ENCODE assay signal across 14 mouse cellular contexts in the genomic region with DNA sequence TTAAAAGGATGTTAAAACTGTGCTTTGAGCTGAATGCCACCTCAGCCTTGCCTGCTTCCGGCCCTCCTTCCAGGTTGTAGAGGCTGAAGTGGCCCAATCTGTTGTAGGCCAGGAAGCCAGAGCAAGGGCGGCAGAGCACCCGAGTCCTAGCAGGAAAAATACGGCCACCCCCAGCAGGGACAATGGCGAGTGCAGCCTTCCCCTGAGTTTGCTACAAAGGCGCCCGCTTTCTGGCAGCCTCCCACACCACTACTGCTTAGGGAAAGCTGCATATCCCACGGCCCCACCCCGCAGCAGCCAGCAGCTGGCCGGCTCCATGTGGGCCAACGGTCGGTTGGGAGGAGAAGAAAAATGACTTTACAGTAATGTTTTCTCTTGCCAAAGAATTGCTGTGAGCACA.
DNase-seq lines count a peak whose midpoint lies in the region; TF ChIP-seq lines count a peak whose summit lies in the region.
"Had no signal": no experiment of that assay in that cellular context is flagged by ENCODE, and none has a peak within 500 bp of the region (broad histone marks: within the 10 kb centered on the region; RNA-seq: fewer than 3 reads in every experiment).

No protein-coding gene starts in this region.

- H3K27me3 ChIP-seq in kidney, adult 2 months (replicated peaks; ENCODE audit: control insufficient read depth, insufficient read depth, low read length) = no peaks in the 10 kb centered on the region
- H3K27me3 ChIP-seq: heart, embryonic 15.5 days; limb, embryonic 13.5 days had no signal

- H3K36me3 ChIP-seq in kidney, adult 2 months (ENCODE audit: control insufficient read depth, insufficient read depth, low read length) = no peaks in the 10 kb centered on the region
- H3K36me3 ChIP-seq: heart, embryonic 15.5 days; limb, embryonic 13.5 days had no signal

- no peaks in the 10 kb centered on the region for H3K4me1 ChIP-seq in kidney, adult 2 months (ENCODE audit: control insufficient read depth, insufficient read depth, low read length)
- H3K4me1 ChIP-seq: heart, embryonic 15.5 days; limb, embryonic 13.5 days had no signal

- H3K4me3 ChIP-seq in kidney, adult 2 months (ENCODE audit: insufficient read depth, low read depth, low read length) = no peak overlapping the region
- H3K4me3 ChIP-seq: heart, embryonic 15.5 days; limb, embryonic 13.5 days had no signal

- no peak for TF ChIP-seq CTCF in kidney, adult 2 months (conservative IDR thresholded peaks at IDR 0.05; ENCODE audit: insufficient read depth, insufficient read length, low read depth, low read length)

- no peak overlapping the region for H3K27ac ChIP-seq in kidney, adult 2 months (ENCODE audit: insufficient read depth, low read depth, low read length)
- H3K27ac ChIP-seq: heart, embryonic 15.5 days; limb, embryonic 13.5 days; macrophage had no signal

- no peak for TF ChIP-seq POLR2A in kidney, adult 2 months (IDR thresholded peaks at IDR 0.05; ENCODE audit: low read depth, low read length)

- DNase-seq in cerebellum, postnatal 10 days = peak; percentile 1 to 11
- no peak for DNase-seq in cerebellum, adult 11 months
- peak; percentile 6 for DNase-seq in kidney, postnatal 10 days
- DNase-seq in kidney, adult 2 months = no peak
- DNase-seq in retina, postnatal 1 day = peak; percentile 39
- DNase-seq in retina, embryonic 14.5 days (ENCODE audit: low spot score) = no peak
- peak; percentile 2 for DNase-seq in lung, postnatal 36 days
- no peak for DNase-seq in layer of hippocampus, adult 18-20 months (ENCODE audit: low spot score in 2 of 2)
- DNase-seq: kidney, postnatal 14 days; layer of hippocampus, postnatal 36 days; thymus, postnatal 14 days had no signal

- 57% methylated on average over 12 of the region's 12 CpGs for WGBS in kidney, adult 2 months

Comparison
In these comparisons a context has a peak if more than half of its experiments do, and no peak if none do; other contexts are left out.
1. DNase-seq: peak in cerebellum, postnatal 10 days (2 of 2), kidney, postnatal 10 days (single experiment), retina, postnatal 1 day (single experiment) and lung, postnatal 36 days (single experiment); none in cerebellum, adult 11 months (single experiment), kidney, adult 2 months (single experiment), retina, embryonic 14.5 days (single experiment) and layer of hippocampus, adult 18-20 months (0 of 2).